Mouse (Mus musculus): Measurements from ENCODE around the gene Wdr26. TPM values are rescaled to one million over a fixed set of nuclear protein-coding genes. Genes with fewer than 3 reads are reported as not detected.

Wdr26 gene
- polyA plus RNA-seq, 1 experiment from 2014 or later: 25.5 TPM

DNA sequence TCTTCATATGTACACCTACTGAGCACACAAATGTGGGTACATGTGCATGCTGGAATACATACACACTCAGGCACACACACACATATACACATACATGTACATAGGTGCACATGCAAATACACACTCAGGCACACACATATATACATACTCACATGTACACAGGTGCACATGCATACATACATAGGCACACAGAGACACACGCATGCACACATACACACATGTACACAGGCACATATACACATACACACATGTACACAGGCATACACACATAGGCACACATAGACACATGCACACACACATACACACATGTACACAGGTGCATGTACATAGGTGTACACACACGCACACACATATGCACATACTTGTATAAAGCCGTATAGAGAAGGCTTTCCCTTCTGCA lies 29.4 kb upstream of the Wdr26 start:
- H3K9me3 ChIP-seq (ENCODE audit: control insufficient read depth, low read length): no peaks in the 10 kb centered on the region
- no peak overlapping the region for H3K4me2 ChIP-seq (ENCODE audit: low read depth, low read length)
- no peak overlapping the region for H3K9ac ChIP-seq (ENCODE audit: low read depth, low read length)
- H3K27ac ChIP-seq (ENCODE audit: low read length): no peak overlapping the region
- H3K36me3 ChIP-seq (ENCODE audit: control insufficient read depth, insufficient read depth, low read length): no peaks in the 10 kb centered on the region
- peaks cover 8% of the 10 kb centered on the region for H3K4me1 ChIP-seq (ENCODE audit: control insufficient read depth, insufficient read depth, low read length)
- 98% methylated on average over 3 of the region's 3 CpGs for WGBS
- no peak overlapping the region for H3K4me3 ChIP-seq (ENCODE audit: low read length)
- H3K27me3 ChIP-seq (replicated peaks; ENCODE audit: control insufficient read depth, insufficient read depth, low read length): no peaks in the 10 kb centered on the region
- ATAC-seq: no peak

DNA sequence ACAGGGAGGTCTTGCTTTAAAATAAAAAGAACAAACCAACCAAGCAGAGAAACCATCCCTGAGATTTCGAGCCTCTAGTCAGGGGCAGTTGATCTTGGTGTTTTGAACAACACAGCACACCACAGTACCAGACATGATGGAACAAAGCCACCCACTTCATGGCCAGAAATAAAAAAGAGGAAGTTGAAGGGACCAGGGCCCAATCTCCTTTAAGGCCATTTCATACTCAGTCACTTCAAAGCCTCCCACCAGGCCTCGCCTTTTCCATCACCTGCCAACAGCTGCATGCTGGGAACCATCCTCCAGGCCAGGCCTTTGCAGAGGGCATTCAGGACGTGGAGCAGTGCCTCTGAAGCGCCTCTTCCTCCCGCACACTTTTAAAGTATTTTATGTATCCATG lies 25.5 kb upstream of the Wdr26 start:
- no peak overlapping the region for H3K27ac ChIP-seq (ENCODE audit: low read length)
- no peak for ATAC-seq
- H3K27me3 ChIP-seq (replicated peaks; ENCODE audit: control insufficient read depth, insufficient read depth, low read length): no peaks in the 10 kb centered on the region
- WGBS: 55% methylated on average over 5 of the region's 5 CpGs
- no peaks in the 10 kb centered on the region for H3K36me3 ChIP-seq (ENCODE audit: control insufficient read depth, insufficient read depth, low read length)
- H3K4me2 ChIP-seq (ENCODE audit: low read depth, low read length): no peak overlapping the region
- H3K4me3 ChIP-seq (ENCODE audit: low read length): no peak overlapping the region
- H3K9me3 ChIP-seq (ENCODE audit: control insufficient read depth, low read length): no peaks in the 10 kb centered on the region
- H3K9ac ChIP-seq (ENCODE audit: low read depth, low read length): no peak overlapping the region
- H3K4me1 ChIP-seq (ENCODE audit: control insufficient read depth, insufficient read depth, low read length): peaks cover 6% of the 10 kb centered on the region

GRCm38 (mm10) chr1:181234326-181235035 lies 22.7 kb upstream of the Wdr26 start:
- Histone ChIP-seq H3K4me1 (ENCODE audit: control insufficient read depth, insufficient read depth, low read length) (peaks cover 12% of the 10 kb centered on the region), H3K27ac (ENCODE audit: low read length) (0 out of 2 replicates have a peak overlapping the region, but pooled peaks have one; percentile 3), H3K9ac (ENCODE audit: low read depth, low read length) (peak overlapping the region; percentile 61), H3K27me3 (replicated peaks; ENCODE audit: control insufficient read depth, insufficient read depth, low read length) (no peaks in the 10 kb centered on the region), H3K4me3 (ENCODE audit: low read length) (peak overlapping the region; percentile 26), H3K4me2 (ENCODE audit: low read depth, low read length) (peak overlapping the region; percentile 50), H3K36me3 (ENCODE audit: control insufficient read depth, insufficient read depth, low read length) (no peaks in the 10 kb centered on the region), H3K9me3 (ENCODE audit: control insufficient read depth, low read length) (no peaks in the 10 kb centered on the region)
- peak; percentile 56 for ATAC-seq
- WGBS: 26% methylated on average over 8 of the region's 8 CpGs

DNA sequence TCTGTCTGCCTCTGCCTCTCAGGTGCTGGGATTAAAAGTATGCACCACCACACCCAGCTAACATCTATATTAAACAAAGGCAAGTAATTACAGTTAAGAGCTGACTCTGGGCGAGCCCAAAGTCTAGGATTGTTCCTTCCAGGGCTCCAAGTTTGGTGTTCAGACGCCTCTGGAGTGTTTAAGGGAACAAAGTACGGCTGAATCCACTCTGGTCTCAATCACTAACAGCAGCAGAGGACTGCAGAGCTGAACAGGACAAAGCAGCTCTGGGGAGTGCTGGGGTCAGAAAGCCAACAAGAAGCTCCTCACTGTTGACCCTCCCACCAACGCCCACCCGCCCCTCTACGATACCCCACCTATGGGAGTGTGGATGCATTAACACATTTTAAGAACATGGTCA lies 21.9 kb upstream of the Wdr26 start:
- Histone ChIP-seq H3K27me3 (replicated peaks; ENCODE audit: control insufficient read depth, insufficient read depth, low read length) (no peaks in the 10 kb centered on the region), H3K4me1 (ENCODE audit: control insufficient read depth, insufficient read depth, low read length) (peaks cover 12% of the 10 kb centered on the region), H3K9ac (ENCODE audit: low read depth, low read length) (peak overlapping the region; percentile 61; the same call in 1 of the 2 replicates), H3K9me3 (ENCODE audit: control insufficient read depth, low read length) (no peaks in the 10 kb centered on the region), H3K36me3 (ENCODE audit: control insufficient read depth, insufficient read depth, low read length) (no peaks in the 10 kb centered on the region), H3K4me2 (ENCODE audit: low read depth, low read length) (peak overlapping the region; percentile 50; the same call in 1 of the 2 replicates), H3K27ac (ENCODE audit: low read length) (no peak overlapping the region), H3K4me3 (ENCODE audit: low read length) (peak overlapping the region; percentile 26)
- WGBS: 80% methylated on average over 6 of the region's 6 CpGs
- no peak for ATAC-seq

GRCm38 (mm10) chr1:181232307-181233027 lies 20.7 kb upstream of the Wdr26 start:
- no peaks in the 10 kb centered on the region for H3K27me3 ChIP-seq (replicated peaks; ENCODE audit: control insufficient read depth, insufficient read depth, low read length)
- no peak overlapping the region for H3K4me3 ChIP-seq (ENCODE audit: low read length)
- H3K27ac ChIP-seq (ENCODE audit: low read length): no peak overlapping the region
- no peak overlapping the region for H3K4me2 ChIP-seq (ENCODE audit: low read depth, low read length)
- WGBS: 28% methylated on average over 8 of the region's 8 CpGs
- peaks cover 12% of the 10 kb centered on the region for H3K4me1 ChIP-seq (ENCODE audit: control insufficient read depth, insufficient read depth, low read length)
- peak; percentile 66 for ATAC-seq
- no peaks in the 10 kb centered on the region for H3K9me3 ChIP-seq (ENCODE audit: control insufficient read depth, low read length)
- H3K36me3 ChIP-seq (ENCODE audit: control insufficient read depth, insufficient read depth, low read length): no peaks in the 10 kb centered on the region
- H3K9ac ChIP-seq (ENCODE audit: low read depth, low read length): peak overlapping the region; percentile 20; the same call in 1 of the 2 replicates

DNA sequence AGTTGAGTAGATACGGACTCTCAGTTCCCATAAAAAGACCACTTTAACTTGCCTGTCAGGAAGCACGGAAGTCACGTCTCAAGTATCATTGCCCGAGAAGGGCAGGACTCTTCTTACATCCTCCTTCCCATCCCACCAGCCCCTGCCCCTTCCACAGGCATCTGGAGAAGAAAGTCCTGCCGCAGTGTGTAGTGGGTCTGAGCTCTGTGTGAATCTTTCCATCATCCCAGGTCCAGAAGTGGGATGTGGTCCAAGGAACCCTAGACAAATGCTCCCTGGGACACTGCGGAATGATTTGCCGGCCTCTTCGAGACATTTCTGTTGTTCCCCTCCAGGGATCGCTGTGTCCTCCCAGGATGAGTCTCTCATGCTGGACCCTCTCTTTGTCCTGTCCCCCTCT lies 20.0 kb upstream of the Wdr26 start:
- H3K27ac ChIP-seq (ENCODE audit: low read length): no peak overlapping the region
- WGBS: 85% methylated on average over 9 of the region's 9 CpGs

DNA sequence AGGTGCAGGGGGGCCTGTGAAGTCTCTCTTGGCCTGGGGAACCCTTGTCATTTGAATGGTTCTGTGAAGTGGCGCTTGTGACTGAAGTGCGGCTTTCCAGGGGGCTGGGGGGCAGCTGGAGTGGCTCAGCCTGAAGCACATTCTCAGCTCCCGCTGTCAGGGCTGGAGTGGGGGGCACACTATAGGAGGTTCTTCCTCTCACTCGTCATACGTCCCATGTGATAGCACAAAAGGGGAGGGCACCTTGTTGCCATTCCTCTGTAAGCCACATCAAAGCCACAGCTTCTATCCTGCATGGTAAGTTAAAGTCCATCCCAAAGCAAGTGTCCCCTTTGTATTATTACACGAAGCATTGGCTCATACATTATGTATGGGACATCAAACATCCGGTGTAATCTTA lies 19.5 kb upstream of the Wdr26 start:
- no peak overlapping the region for H3K9ac ChIP-seq (ENCODE audit: low read depth, low read length)
- H3K27me3 ChIP-seq (replicated peaks; ENCODE audit: control insufficient read depth, insufficient read depth, low read length): no peaks in the 10 kb centered on the region
- H3K27ac ChIP-seq (ENCODE audit: low read length): no peak overlapping the region
- H3K36me3 ChIP-seq (ENCODE audit: control insufficient read depth, insufficient read depth, low read length): no peaks in the 10 kb centered on the region
- no peaks in the 10 kb centered on the region for H3K9me3 ChIP-seq (ENCODE audit: control insufficient read depth, low read length)
- H3K4me2 ChIP-seq (ENCODE audit: low read depth, low read length): no peak overlapping the region
- peaks cover 12% of the 10 kb centered on the region for H3K4me1 ChIP-seq (ENCODE audit: control insufficient read depth, insufficient read depth, low read length)
- 69% methylated on average over 7 of the region's 7 CpGs for WGBS
- no peak overlapping the region for H3K4me3 ChIP-seq (ENCODE audit: low read length)
- ATAC-seq: no peak

More for the DNA sequence above, 20.0 kb upstream of the Wdr26 start:
- Histone ChIP-seq H3K9me3 (ENCODE audit: control insufficient read depth, low read length) (no peaks in the 10 kb centered on the region), H3K4me3 (ENCODE audit: low read length) (no peak overlapping the region), H3K4me2 (ENCODE audit: low read depth, low read length) (no peak overlapping the region), H3K27me3 (replicated peaks; ENCODE audit: control insufficient read depth, insufficient read depth, low read length) (no peaks in the 10 kb centered on the region), H3K9ac (ENCODE audit: low read depth, low read length) (no peak overlapping the region), H3K4me1 (ENCODE audit: control insufficient read depth, insufficient read depth, low read length) (peaks cover 12% of the 10 kb centered on the region), H3K36me3 (ENCODE audit: control insufficient read depth, insufficient read depth, low read length) (no peaks in the 10 kb centered on the region)
- no peak for ATAC-seq

DNA sequence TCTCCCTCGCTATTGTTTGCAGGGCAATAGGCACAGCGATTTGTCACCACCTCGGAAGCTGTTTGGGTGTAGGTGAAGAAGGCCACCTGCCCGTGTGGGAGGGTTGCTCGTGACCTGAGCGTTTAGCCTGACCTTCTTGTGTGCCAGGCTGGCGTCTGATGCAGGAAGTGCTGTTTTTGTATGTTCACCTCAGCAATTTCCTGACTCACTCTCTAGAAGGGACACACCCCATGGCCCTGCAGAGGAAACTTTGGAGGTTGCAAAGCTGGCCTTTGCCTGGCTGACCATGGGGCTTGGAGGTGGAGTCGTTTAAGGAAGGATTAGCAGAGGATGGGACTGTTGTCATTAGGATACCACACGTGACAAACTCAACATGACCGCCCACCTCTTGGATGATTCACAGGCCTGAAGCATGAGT lies 18.9 kb upstream of the Wdr26 start:
- no peak overlapping the region for H3K27ac ChIP-seq (ENCODE audit: low read length)
- peak; percentile 31 for ATAC-seq
- no peaks in the 10 kb centered on the region for H3K9me3 ChIP-seq (ENCODE audit: control insufficient read depth, low read length)
- no peaks in the 10 kb centered on the region for H3K27me3 ChIP-seq (replicated peaks; ENCODE audit: control insufficient read depth, insufficient read depth, low read length)
- no peak overlapping the region for H3K4me2 ChIP-seq (ENCODE audit: low read depth, low read length)
- WGBS: 21% methylated on average over 10 of the region's 10 CpGs
- peaks cover 12% of the 10 kb centered on the region for H3K4me1 ChIP-seq (ENCODE audit: control insufficient read depth, insufficient read depth, low read length)
- H3K36me3 ChIP-seq (ENCODE audit: control insufficient read depth, insufficient read depth, low read length): no peaks in the 10 kb centered on the region
- H3K9ac ChIP-seq (ENCODE audit: low read depth, low read length): no peak overlapping the region
- H3K4me3 ChIP-seq (ENCODE audit: low read length): no peak overlapping the region

- Histone ChIP-seq H3K4me2 (ENCODE audit: low read depth, low read length) (no peak overlapping the region), H3K9ac (ENCODE audit: low read depth, low read length) (no peak overlapping the region), H3K4me1 (ENCODE audit: control insufficient read depth, insufficient read depth, low read length) (peaks cover 8% of the 10 kb centered on the region; the same call in 1 of the 2 replicates), H3K36me3 (ENCODE audit: control insufficient read depth, insufficient read depth, low read length) (no peaks in the 10 kb centered on the region), H3K4me3 (ENCODE audit: low read length) (no peak overlapping the region), H3K9me3 (ENCODE audit: control insufficient read depth, low read length) (no peaks in the 10 kb centered on the region), H3K27ac (ENCODE audit: low read length) (no peak overlapping the region), H3K27me3 (replicated peaks; ENCODE audit: control insufficient read depth, insufficient read depth, low read length) (no peaks in the 10 kb centered on the region)
- WGBS: 75% methylated on average over 5 of the region's 5 CpGs
- no peak for ATAC-seq
Measured at GRCm38 (mm10) chr1:181229046-181229445, 17.2 kb upstream of the Wdr26 start.

All from intestine, embryonic 16.5 days (tissue).